Mouse (Mus musculus): ENCODE results near the gene Cebpg. TPM values are rescaled to one million over a fixed set of nuclear protein-coding genes. Genes with fewer than 3 reads are reported as not detected.

Cebpg gene
- total RNA-seq (2021) (10 to 100 TPM; 46.0 to 65.3 TPM), polyA plus RNA-seq (2012; rRNA removed) (2.1 and 2.3 TPM in 2 replicates)
- long read RNA-seq, full-length matches to known transcripts, result 28 of 30 reads
- long read RNA-seq, partial matches to known transcripts, result 0 of 30 reads
- long read RNA-seq, other reads (novel, unspliced or antisense), result 2 of 30 reads

GRCm38 (mm10) chr7:35056436-35056864 is at the start of gene Cebpg:
TSS of gene Cebpg (minus strand) at chr7:35056573.
- peak; percentile 98 for DNase-seq

- DNase-seq, result no peak
These were observed 43.2 kb upstream of the Cebpg start for GRCm38 (mm10) chr7:35099528-35099927.

- no peak for DNase-seq
These were observed 42.4 kb upstream of the Cebpg start for GRCm38 (mm10) chr7:35098777-35099176.

- DNase-seq, result no peak
These were observed 38.8 kb upstream of the Cebpg start for GRCm38 (mm10) chr7:35094975-35095678.

GRCm38 (mm10) chr7:35090550-35090949 is 34.2 kb upstream of the Cebpg start:
- no peak for DNase-seq

- DNase-seq, result peak; percentile 38
These were observed 30.0 kb upstream of the Cebpg start for GRCm38 (mm10) chr7:35086271-35086861.

GRCm38 (mm10) chr7:35084565-35085360 is 28.4 kb upstream of the Cebpg start:
- no peak for DNase-seq

GRCm38 (mm10) chr7:35081406-35082104 is 25.2 kb upstream of the Cebpg start:
- DNase-seq, result peak; percentile 48

GRCm38 (mm10) chr7:35080843-35081338 is 24.5 kb upstream of the Cebpg start:
- peak; percentile 69 for DNase-seq

GRCm38 (mm10) chr7:35076645-35077044 is 20.3 kb upstream of the Cebpg start:
- peak; percentile 89 for DNase-seq

- DNase-seq, result no peak
These were observed 10.4 kb upstream of the Cebpg start for GRCm38 (mm10) chr7:35066640-35067212.

GRCm38 (mm10) chr7:35065958-35066357 is 9.6 kb upstream of the Cebpg start:
- DNase-seq, result no peak

- DNase-seq, result no peak
These were observed 8.2 kb upstream of the Cebpg start for GRCm38 (mm10) chr7:35064286-35065258.

GRCm38 (mm10) chr7:35059467-35059866 is 3.1 kb upstream of the Cebpg start:
- DNase-seq, result no peak

- DNase-seq, result no peak
These were observed 2.0 kb upstream of the Cebpg start for GRCm38 (mm10) chr7:35058329-35058728.

- no peak for DNase-seq
These were observed 1.2 kb upstream of the Cebpg start for GRCm38 (mm10) chr7:35057569-35057968.

GRCm38 (mm10) chr7:35056999-35057398 is 626 bp upstream of the Cebpg start:
- no peak for DNase-seq

- DNase-seq, result no peak
These were observed 546 bp downstream of the Cebpg start for GRCm38 (mm10) chr7:35055619-35056435.

- DNase-seq, result no peak
These were observed 1.3 kb downstream of the Cebpg start for GRCm38 (mm10) chr7:35054977-35055618.

All from adrenal gland, adult 2 months (tissue).